Mouse (Mus musculus) R1 (cell line): ENCODE measurements around the gene Plxnb2.

Source experiments
- DNase-seq: peaks from one replicate; pipeline ENCODE4 v3.0.0-alpha.2; 2018; ENCODE audit warnings: low read depth, low spot score

Gene Plxnb2

DNA sequence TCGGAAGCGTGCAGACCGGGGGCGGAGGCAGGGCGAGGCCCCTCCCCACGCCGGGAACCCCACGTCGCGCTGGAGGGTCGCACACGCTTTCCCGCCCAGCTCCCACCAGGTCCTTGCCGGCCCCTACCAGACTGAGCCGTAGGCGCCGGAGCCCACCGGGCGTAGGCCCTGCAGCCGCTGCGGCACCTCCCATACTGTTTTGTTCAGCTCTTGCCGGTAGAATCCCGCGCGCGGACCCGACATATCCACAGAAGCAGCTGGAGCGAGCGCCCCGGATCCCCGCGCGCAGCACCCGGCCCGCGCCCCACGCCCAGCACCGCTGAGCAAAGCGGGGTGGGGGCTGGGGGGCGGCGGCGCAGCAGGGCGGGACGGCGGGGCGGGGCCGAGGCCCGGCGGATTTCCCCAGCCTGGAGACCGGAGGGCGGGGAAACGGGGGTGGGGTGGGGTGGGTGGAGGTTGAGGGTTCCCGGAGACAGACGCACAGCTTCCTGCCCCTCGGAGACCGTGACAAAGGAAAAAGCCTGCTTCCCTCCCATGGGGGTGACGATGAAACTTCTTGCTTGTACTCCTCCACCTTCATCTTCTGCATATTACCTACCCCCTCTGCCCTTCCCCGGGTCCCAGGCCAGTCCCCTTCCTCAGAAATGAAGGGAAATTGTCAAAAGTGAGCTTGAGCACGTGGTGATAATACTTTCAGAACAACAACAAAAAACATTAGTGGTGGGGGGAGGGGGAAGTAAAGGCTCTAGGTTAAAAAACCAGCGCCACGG, 31.1 kb downstream of the Plxnb2 start, which contains the start of gene Mapk11:
TSS of gene Mapk11 (minus strand) at position 358 of the 770 bp plus-strand sequence.
- DNase-seq = peak; percentile 71

DNA sequence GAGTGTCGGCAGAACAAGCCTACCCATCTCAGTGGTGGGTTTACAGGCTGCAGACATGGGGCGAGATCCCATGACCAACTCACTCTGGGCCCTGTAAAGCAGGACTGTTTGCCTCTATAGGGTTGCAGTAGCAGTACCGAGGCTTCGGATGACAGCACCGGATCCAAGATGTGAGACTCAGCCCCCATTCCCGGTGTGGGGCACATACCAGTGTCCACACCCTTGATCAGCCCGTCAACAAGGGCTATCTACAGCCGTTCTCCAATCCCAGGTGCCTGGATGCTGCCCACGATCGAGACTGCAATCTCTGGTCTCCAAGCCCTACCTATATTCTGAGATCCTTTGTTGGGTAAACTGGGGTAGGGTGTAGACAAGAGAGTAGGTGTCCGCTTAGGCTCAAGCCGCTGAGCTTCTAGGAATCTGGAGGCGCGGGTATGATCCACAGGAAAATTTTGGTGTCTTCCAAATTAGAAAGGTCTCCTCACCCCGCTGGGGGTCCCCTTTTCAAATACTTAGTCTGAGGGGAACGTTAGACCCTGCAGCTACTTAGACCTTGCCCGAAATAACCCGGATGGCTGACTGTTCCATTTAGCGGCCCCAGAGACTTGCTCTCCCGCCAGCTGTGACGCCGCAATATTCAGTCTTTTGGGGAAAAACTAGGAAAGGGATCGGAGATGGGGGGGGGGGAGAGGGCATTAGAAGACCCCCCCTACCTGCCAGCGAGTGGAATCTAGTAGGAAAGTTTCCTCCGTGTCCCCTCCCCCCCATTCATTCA, 31.9 kb downstream of the Plxnb2 start:
- DNase-seq = peak; percentile 28

DNA sequence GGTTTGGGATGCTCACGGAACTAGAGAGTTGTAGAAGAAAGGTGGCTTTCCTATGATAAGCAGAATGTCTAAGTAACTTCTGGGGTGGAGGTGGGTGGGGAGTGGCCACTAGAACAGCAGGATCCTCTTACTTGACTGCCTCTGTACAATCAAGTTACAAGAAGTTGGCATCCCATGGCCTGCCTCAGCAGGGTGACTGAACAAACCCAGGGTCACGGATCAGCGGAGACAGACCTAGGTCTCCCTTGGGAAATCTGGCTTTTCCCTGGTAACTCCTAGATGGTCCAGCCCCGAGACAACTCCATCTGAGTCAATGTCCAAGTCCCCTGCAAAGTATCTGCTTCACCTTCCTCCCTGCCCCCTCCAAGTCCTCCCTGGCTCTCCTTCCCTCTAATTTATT, 32.7 kb downstream of the Plxnb2 start:
- DNase-seq = no peak

DNA sequence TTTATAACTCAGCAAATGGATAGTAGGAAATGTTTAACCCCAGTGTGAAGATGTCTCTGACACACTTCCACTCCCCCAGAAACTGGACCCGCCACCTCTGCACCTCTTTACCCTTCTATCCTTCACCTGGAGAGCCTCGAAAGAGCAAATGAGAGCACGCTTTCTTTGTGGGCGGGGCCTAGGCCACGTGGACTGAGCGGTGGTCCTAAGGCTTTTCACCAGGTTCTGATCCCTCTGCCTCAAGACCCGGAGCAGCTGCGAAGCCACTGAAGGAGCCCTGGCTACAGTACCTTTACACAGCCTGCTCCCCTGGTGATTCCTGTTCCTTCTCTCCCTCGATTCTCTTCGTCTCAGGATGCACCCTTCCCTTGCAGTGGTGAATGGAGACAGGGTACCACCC, 33.1 kb downstream of the Plxnb2 start:
- DNase-seq = peak; percentile 33

DNA sequence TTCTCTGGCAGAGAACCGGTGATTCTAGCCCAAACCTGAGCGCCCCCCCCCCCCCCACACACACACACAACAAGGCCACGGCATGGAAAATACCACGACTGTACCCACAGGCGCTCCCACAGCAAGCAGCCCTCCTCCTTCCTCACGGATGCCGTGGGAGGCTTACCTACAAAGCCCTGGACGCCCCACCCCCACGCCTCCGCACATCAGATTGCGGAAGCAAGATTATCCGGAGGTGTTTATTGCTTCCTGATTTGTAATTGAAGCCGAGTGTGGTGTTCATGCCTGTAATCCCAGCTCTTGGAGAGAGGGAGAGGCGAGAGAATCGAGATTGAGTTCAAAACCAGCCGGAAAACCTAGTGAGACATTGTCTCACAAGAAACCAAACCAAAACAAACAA, 33.6 kb downstream of the Plxnb2 start:
- DNase-seq = peak; percentile 26

DNA sequence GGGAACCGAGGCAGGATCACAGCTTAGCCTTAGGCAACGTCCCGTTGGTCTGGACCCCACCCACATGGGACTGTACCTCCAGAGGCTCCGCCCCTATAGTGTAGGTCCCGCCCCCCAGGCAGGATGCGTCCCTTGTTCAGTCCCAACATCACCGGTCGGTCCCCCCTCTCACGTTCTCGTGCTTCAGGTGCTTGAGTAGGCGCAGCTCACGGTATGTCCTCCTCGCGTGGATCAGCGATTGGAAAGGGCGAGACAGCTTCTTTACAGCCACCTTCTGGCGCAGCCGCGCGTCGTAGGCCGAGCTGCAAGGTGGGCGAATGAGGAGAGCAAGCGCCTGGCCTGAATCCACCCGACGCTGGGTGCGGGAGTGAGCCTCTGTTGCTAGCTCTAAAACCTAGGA, 34.1 kb downstream of the Plxnb2 start:
- DNase-seq = peak; percentile 88

DNA sequence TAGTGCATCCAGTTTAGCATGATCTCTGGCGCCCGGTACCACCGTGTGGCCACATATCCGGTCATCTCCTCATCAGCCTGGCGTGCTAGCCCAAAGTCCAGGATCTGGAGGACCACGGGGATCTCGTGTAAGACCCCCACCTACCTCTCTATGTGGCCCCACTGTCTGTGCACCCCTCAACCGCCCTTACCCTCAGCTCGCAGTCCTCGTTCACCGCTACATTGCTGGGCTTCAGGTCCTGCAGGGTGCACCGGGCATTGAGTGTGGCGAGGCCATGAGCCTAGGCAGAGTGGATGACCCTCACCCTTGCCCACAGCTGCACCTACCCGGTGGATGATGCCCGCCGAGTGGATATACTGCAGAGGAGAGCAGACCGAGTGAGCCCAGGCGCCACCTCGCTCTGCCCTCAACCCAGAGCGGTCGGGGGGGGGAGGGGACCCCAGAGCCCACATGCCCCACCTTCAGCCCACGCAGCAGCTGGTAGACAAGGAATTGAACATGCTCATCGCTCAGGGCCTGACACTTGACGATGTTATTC, 34.7 kb downstream of the Plxnb2 start:
- no peak for DNase-seq

DNA sequence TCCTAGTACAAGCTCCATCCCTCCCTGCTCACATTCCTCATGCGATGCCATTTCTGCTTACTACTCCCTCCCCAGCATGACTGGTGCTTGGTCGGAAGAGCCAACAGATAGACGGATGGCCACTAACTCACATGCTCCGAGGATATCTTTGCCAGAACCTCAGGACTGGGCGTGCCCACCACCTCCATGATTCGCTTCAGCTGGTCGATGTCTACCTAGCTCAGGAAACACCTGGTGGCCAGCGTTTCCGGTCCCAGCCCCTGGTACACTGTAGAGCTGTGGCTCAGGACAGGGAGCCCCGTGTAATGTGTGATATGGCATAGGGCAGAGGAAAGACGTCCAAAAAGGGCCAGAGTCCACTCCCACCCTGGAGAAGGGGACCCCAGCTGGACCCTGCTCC, 35.6 kb downstream of the Plxnb2 start:
- DNase-seq = no peak

DNA sequence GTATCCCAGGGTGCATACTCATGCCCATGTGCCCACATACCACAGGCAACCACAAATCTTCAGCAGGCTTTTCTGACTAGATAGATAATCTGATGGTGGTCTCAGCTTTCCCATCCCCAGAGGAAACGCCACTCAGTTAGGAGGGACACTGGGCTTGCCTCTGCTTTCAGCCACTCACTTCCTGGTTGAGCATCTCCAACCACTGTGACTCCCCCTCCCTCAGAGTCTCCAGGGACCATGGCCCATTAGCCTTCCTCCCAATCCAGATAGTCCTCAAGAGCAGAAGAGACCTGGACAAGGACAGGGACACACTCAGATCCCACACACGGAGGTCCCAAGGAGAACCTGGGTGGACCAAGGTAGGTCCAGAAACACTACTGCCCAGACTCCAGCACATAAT, 37.5 kb downstream of the Plxnb2 start:
- no peak for DNase-seq

DNA sequence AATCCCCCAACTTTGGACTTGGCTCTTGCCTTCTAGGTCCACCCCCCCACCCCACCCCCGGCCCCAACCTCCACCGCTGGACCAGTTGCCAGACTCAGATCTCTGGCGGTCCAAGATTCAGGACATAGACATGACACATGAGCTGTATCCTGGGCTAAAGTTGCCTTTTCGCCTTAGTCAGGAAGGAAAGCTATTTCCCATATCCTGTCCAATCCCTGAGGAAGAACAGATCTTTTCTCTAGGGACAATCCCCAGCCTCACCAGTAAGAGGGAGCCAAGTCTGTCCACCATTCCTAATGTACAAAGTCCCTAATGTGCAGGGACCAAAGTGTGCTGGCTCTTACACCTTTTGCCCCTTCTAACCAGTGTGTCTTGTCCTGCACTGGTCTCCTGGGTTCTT, 38.7 kb downstream of the Plxnb2 start:
- DNase-seq = no peak

DNA sequence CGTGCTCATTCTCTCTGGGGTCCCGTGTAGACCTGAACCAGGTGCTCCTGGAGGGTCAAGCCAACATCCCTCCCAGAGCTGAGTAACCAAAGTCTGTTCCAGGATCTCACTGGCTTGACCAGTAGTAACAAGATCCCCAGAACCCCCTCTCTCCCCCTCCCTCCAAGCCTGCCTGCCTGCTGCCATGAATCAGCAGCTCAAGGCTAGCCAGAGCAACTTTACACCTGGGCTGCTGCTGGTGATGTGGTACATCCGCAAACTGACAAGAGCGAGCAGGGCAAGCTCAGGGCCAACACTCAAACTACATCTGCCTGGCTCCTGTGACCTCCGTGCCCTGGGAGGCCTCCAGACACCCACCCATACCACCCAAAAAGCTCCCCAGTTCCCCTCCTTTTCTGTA, 39.1 kb downstream of the Plxnb2 start:
- no peak for DNase-seq

DNA sequence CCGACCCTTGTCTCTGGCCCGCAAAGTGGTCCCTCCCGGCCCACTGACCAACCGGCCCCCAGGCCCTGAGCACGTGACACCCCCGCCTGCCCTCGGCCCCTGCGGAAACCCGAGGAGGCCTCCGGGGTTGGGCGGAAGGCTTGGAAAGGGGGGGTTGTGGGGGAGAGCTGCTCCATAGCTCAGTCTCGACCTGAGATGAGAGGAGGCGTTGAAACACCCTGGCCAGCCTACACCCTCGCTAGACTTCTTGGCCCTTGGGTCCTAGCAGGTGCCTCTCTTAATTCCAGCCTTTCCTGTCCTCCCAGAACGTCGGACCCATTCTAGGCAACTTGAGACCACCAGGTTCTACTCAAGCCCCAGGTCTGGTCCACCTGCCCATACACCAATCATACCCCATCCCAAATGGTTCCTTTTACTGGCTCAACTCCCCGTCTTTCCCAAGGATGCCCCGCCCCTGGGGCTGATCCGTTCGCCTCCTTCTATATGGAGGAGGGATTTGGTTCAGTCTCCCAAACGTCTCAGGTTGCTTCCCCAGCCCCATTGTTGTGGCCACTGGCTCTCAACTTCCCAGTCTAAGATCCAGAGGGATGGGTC, 39.8 kb downstream of the Plxnb2 start, which contains the start of gene Mapk12:
TSS of gene Mapk12 (minus strand) at position 45 of the 594 bp plus-strand sequence.
- DNase-seq = peak; percentile 87

DNA sequence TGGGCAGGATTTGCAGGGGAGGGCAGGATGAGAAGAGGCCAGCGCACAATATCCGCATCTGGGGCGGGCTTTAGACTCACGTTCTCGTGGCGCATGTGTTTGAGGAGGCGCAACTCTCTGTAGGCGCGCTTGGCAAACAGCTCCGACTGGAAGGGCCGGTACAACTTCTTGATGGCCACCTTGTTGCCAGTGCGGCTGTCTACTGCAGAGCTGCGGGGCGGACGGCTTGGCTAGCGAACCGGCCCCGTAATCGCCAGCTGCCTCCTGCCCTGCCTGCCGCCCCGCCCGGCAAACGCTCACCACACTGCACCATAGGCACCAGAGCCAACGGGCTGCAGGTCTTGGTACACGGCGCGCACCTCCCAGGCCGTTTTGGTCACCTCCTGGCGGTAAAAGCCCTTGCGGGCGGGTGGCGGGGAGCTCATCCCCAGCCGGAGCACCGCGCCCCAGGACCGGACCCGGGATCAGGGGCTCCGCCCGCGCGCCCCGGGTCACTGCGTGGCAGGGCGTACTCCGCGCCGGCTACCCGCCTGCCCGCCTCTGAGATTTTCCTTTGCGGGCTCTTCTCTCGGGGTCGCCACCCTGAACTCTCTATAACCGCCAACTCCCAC, 40.4 kb downstream of the Plxnb2 start:
- DNase-seq = peak; percentile 45

DNA sequence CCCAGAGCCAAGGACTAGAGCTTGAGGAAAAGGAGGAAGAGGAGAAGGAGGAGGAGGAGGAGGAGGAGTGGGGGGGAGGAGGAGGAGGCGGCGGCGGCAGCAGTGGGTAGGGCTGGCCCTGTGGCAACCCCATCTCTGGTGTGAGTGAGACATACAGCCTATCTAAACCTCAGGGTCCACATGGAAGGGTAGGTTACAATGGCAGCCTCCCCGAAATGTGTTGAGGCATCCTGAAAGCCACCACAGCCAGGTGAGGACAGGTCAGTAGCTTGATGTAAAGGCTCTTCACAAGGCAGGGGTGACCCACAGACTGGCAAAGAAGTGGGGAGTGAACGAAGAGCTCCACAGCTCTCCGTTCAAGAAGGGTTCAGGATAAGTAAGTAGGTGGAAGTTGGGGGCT, 42.1 kb downstream of the Plxnb2 start:
- DNase-seq = no peak

DNA sequence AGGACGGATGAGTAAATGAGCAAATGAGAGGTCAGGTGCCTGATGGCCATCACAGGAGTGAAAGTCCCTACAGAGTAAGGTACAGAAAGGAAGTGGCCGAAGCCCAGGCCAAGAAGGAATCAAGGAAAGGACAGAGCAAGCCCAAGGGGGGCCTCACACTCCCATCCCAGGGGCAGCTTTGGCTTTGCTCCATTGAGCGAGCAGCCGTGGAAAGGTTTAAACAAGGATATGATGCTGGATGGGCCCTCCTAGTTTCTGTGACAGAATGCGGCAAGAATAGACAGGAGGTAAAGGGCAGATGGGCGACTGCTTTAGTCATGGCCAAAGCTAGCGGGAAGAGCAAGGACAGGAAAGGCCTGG, 42.6 kb downstream of the Plxnb2 start:
- no peak for DNase-seq

DNA sequence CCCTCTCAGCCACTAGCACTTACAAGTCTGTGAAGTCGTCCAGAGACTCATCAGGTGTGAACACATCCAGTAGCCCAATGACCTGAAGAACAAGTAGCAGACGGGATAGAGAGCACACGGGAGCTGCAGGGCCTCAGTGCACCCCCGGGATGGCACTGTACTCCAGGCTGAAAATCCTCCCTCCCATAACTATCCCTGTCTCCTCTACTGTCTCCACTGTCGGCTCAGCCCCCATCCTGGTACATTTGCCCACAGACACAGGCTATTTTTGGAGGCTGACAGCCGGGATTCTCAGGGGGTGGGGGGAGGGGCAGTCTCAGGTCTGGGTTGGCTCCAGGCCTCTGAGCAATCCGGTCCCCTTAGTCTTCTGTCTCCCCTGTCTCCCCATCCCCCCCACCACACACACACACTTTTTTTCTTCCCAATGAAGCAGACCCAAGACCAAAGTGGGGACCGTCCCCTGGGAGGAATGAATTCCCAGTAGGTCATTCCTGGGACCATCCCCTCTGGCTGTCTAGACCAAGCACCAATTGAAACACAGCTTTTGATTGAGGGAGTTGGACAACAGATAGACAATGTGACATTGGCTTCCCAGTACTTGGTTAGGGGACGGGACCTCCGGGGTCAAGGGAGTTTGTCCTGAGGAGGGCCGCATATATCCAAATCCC, 43.1 kb downstream of the Plxnb2 start:
- DNase-seq = no peak

DNA sequence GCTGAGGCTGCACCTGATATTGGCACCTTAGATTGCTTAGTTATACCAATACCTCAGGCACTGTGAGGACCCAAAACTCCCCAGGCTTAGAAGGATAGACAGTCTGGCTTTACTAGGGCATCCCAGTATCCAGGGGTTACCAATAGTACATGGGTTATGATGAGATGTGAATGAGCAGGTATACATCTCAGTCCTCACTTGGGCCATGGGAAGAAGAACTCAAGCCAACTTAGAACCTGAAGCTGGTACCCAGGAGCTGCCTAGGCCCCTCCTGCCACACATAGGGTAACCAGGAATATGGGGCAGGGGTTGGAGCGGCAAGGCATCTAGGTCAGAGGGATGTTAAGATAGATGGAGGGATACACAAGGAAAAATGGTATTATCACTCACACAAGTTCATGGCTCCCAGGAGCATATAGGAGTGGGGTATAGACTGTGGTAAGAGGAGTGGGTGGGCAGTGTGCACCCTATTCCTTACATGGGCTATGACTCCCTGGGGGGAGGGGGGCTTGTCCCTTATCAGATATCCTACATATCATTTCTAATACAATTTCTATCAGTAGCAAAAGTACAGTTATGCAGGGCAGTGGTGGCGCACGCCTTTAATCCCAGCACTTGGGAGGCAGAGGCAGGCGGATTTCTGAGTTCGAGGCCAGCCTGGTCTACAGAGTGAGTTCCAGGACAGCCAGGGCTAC, 44.0 kb downstream of the Plxnb2 start:
- DNase-seq = no peak

DNA sequence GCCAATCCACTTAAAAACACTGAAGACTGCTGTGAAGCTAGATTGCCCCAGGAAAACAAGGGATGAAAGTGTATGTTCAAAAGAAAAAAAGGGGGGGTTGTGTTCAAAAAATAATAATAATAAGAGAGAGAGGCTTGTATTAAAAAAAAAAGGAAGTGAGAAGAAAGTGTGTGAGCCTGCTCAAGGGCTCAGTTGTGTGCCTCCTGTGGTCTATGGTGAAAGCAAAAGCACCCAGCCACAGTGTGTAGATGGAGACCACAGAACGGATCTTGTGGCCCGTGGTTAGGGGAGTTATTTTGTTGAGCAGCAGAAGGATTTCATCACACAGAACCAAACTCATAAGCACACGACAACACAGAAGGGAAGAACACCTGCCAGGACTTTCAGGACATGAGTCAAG, 49.3 kb downstream of the Plxnb2 start:
- no peak for DNase-seq

DNA sequence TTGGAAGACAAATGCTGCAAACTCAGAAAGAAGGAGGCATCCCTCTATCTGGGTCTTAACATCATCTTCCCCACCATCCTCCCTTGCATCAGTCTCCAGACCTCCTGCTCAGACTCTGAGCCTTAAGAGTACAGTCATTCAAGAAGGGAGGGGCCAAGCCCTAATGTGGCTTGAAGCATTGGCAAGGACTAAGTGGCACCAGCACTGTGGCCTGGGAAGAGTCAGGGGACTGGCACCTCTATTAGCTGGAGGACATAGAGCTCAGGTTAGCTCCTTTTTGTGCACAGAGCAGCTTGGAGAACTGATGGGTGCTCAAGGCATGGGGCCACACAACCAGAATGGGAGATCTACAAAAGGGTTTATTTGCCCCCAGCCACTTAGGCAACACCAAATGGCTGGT, 50.3 kb downstream of the Plxnb2 start:
- no peak for DNase-seq

DNA sequence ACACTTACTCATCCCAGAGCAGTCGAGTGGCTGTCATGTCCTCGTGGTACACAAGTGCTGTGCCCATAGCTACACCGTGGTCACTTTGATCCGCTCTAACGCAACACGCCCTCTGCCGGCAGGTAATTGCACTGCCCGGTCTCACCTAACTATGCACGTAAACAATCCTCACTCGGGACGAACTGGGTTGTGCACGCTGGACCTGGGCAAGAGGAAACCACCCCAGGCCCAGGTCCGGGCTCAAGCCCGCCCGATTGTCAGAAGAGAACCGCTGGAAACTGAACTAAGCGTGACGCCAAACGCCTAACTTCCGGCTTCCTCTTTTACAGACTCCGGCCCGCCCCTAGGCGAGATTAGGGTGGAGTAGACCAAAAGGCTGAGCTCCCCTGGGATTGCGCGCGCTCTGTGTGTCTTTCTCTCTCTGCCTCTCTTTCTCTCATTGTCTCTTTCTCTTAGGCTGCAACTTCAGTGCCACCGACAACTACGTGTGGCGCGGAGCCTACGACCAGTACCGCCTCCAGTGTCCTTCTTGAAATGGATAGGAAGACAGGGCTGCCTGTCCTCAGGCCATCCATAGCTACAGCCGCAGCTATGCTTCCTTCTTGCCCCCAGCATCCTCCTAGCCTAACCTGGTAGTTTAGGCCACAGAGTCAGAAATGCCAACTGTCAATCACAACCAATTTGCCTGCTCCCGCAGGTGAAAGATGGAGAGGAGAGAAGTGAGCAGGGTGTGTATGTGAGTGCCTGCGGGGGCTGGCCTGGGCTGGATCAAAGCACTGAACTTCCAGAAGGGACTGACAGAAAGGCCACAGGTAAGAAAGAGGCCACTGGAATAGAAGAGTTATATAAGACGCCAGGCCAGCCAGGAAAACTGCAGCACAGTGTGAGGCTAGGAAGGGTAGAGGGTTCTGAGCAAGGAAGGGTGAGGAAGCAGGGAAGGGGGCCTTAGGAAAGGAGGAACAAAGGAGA, 51.9 kb downstream of the Plxnb2 start, which contains the start of gene Hdac10:
TSS of gene Hdac10 (minus strand) at position 319 of the 969 bp plus-strand sequence.
- peak; percentile 82 for DNase-seq
